Mouse (Mus musculus) intestine, embryonic 14.5 days (tissue): ENCODE measurements around the gene Cd33. TPM values are rescaled to one million over a fixed set of nuclear protein-coding genes. Genes with fewer than 3 reads are reported as not detected.

ENCODE experiments used
- ATAC-seq: fragments of 200-750 bp; cut with Nextera tagmentation; replicated peaks from 2 replicates; pipeline ENCODE4 v1.8.0; 2017; ENCODE audit warnings: low read depth, moderate number of reproducible peaks, moderate TSS enrichment, moderate library complexity; ENCODE audit not compliant: low FRiP score, low TSS enrichment
- DNase-seq: peaks from one replicate; pipeline ENCODE4 v3.0.0-alpha.2; 2018; ENCODE audit warnings: low spot score
- H3K27ac ChIP-seq: fragments of 300-500 bp; sonication (generic); 2 replicates; pipeline ENCODE4 v1.5.1; 2014; ENCODE audit warnings: low read depth, mild to moderate bottlenecking, control low read depth
- H3K27me3 ChIP-seq: fragments of 300-500 bp; sonication (generic); replicated peaks from 2 replicates; pipeline ENCODE4 v1.6.1; 2014; ENCODE audit warnings: low read length, control low read depth; ENCODE audit not compliant: control insufficient read depth, insufficient read depth
- H3K36me3 ChIP-seq: fragments of 300-500 bp; sonication (generic); 2 replicates; pipeline ENCODE4 v1.6.1; 2014; ENCODE audit warnings: low read length, control low read depth; ENCODE audit not compliant: control insufficient read depth, insufficient read depth
- H3K4me1 ChIP-seq: fragments of 300-500 bp; sonication (generic); replicated peaks from 2 replicates; pipeline ENCODE4 v1.6.1; 2014; ENCODE audit warnings: low read length, control low read depth, mixed read lengths; ENCODE audit not compliant: control insufficient read depth, insufficient read depth
- H3K4me2 ChIP-seq: fragments of 300-500 bp; sonication (generic); 2 replicates; pipeline ENCODE4 v1.6.1; 2014; ENCODE audit warnings: low read length
- H3K4me3 ChIP-seq: fragments of 300-500 bp; sonication (generic); 2 replicates; pipeline ENCODE4 v1.5.1; 2014; ENCODE audit warnings: low read depth, low read length, control low read depth, mixed read lengths
- H3K9ac ChIP-seq: fragments of 300-500 bp; sonication (generic); 2 replicates; pipeline ENCODE4 v1.6.1; 2014; ENCODE audit warnings: mild to moderate bottlenecking, low read length
- H3K9me3 ChIP-seq: fragments of 300-500 bp; sonication (generic); 2 replicates; pipeline ENCODE4 v1.6.1; 2016; ENCODE audit warnings: low read length, control low read depth; ENCODE audit not compliant: control insufficient read depth
- WGBS: fragments of 180-500 bp; shearing (Covaris S2); extraction: QIAGEN DNeasy Blood & Tissue Kit; methylation state at CpG from one replicate; pipeline ENCODE4 v1.1.7; 2014; 5-methylcytosine and 5-hydroxymethylcytosine counted together
- polyA plus RNA-seq: library from polyadenylated mRNA; unstranded; fragments of >200 nt; fragmentation: Nextera tagmentation; extraction: Ambion mirVana; gene quantifications from 2 replicates; pipeline ENCODE4 v1.2.1, GENCODE M21; 2014

The Cd33 gene
- polyA plus RNA-seq, 1 experiment from 2014 or later = 2.0 TPM

- DNase-seq = no peak
- no peak overlapping the region for H3K27ac ChIP-seq
Observed at GRCm38 (mm10) chr7:43556901-43557300, 12.7 kb upstream of the Cd33 start.

GRCm38 (mm10) chr7:43555351-43555750 is 11.1 kb upstream of the Cd33 start:
- H3K4me3 ChIP-seq = no peak overlapping the region
- 88% methylated on average over 5 of the region's 5 CpGs for WGBS
- no peak for DNase-seq
- H3K36me3 ChIP-seq = no peaks in the 10 kb centered on the region
- H3K27ac ChIP-seq = no peak overlapping the region
- ATAC-seq = no peak
- H3K9ac ChIP-seq = no peak overlapping the region
- H3K4me2 ChIP-seq = no peak overlapping the region
- no peaks in the 10 kb centered on the region for H3K4me1 ChIP-seq
- H3K9me3 ChIP-seq = no peaks in the 10 kb centered on the region
- H3K27me3 ChIP-seq = no peaks in the 10 kb centered on the region

More at GRCm38 (mm10) chr7:43556901-43557300, 12.7 kb upstream of the Cd33 start:
- Histone ChIP-seq H3K9me3 (no peaks in the 10 kb centered on the region), H3K36me3 (no peaks in the 10 kb centered on the region), H3K4me3 (no peak overlapping the region), H3K4me2 (no peak overlapping the region), H3K4me1 (no peaks in the 10 kb centered on the region), H3K27me3 (no peaks in the 10 kb centered on the region), H3K9ac (no peak overlapping the region)
- ATAC-seq = no peak
- 40% methylated on average over 1 of the region's 1 CpGs for WGBS

GRCm38 (mm10) chr7:43554550-43554949 is 10.3 kb upstream of the Cd33 start:
- H3K4me2 ChIP-seq = no peak overlapping the region
- H3K27ac ChIP-seq = no peak overlapping the region
- 50% methylated on average over 3 of the region's 3 CpGs for WGBS
- H3K27me3 ChIP-seq = no peaks in the 10 kb centered on the region
- ATAC-seq (no peak), DNase-seq (no peak)
- H3K9ac ChIP-seq = no peak overlapping the region
- H3K9me3 ChIP-seq = no peaks in the 10 kb centered on the region
- no peaks in the 10 kb centered on the region for H3K36me3 ChIP-seq
- no peaks in the 10 kb centered on the region for H3K4me1 ChIP-seq
- no peak overlapping the region for H3K4me3 ChIP-seq

- Histone ChIP-seq H3K4me2 (no peak overlapping the region), H3K4me3 (no peak overlapping the region), H3K27me3 (no peaks in the 10 kb centered on the region), H3K27ac (no peak overlapping the region), H3K9me3 (no peaks in the 10 kb centered on the region), H3K9ac (no peak overlapping the region), H3K4me1 (no peaks in the 10 kb centered on the region), H3K36me3 (no peaks in the 10 kb centered on the region)
- 72% methylated on average over 4 of the region's 4 CpGs for WGBS
- DNase-seq = no peak
- no peak for ATAC-seq
Observed at GRCm38 (mm10) chr7:43553153-43553552, 8.9 kb upstream of the Cd33 start.

- DNase-seq (no peak), ATAC-seq (no peak)
- Histone ChIP-seq H3K36me3 (no peaks in the 10 kb centered on the region), H3K27me3 (no peaks in the 10 kb centered on the region), H3K4me2 (no peak overlapping the region), H3K9ac (no peak overlapping the region), H3K27ac (no peak overlapping the region), H3K4me1 (no peaks in the 10 kb centered on the region), H3K9me3 (no peaks in the 10 kb centered on the region), H3K4me3 (no peak overlapping the region)
- 74% methylated on average over 4 of the region's 4 CpGs for WGBS
Observed at GRCm38 (mm10) chr7:43548206-43548605, 4.0 kb upstream of the Cd33 start.

GRCm38 (mm10) chr7:43547666-43548065 is 3.4 kb upstream of the Cd33 start:
- DNase-seq (no peak), ATAC-seq (no peak)
- no peaks in the 10 kb centered on the region for H3K27me3 ChIP-seq
- H3K4me3 ChIP-seq = no peak overlapping the region
- WGBS = 29% methylated on average over 5 of the region's 5 CpGs
- H3K27ac ChIP-seq = no peak overlapping the region
- no peaks in the 10 kb centered on the region for H3K4me1 ChIP-seq
- no peaks in the 10 kb centered on the region for H3K36me3 ChIP-seq
- H3K4me2 ChIP-seq = no peak overlapping the region
- H3K9ac ChIP-seq = no peak overlapping the region
- H3K9me3 ChIP-seq = no peaks in the 10 kb centered on the region

GRCm38 (mm10) chr7:43545656-43546545 is 1.7 kb upstream of the Cd33 start:
- Histone ChIP-seq H3K9ac (no peak overlapping the region), H3K27ac (no peak overlapping the region), H3K4me2 (no peak overlapping the region), H3K9me3 (no peaks in the 10 kb centered on the region), H3K36me3 (no peaks in the 10 kb centered on the region), H3K4me1 (no peaks in the 10 kb centered on the region), H3K4me3 (no peak overlapping the region), H3K27me3 (no peaks in the 10 kb centered on the region)
- ATAC-seq (no peak), DNase-seq (no peak)
- WGBS = 64% methylated on average over 7 of the region's 7 CpGs

GRCm38 (mm10) chr7:43538524-43538923 is 5.7 kb downstream of the Cd33 start:
- no peak overlapping the region for H3K4me3 ChIP-seq
- WGBS = 71% methylated on average over 4 of the region's 4 CpGs
- no peaks in the 10 kb centered on the region for H3K9me3 ChIP-seq
- H3K27ac ChIP-seq = no peak overlapping the region
- H3K27me3 ChIP-seq = no peaks in the 10 kb centered on the region
- H3K4me2 ChIP-seq = no peak overlapping the region
- H3K36me3 ChIP-seq = no peaks in the 10 kb centered on the region
- H3K9ac ChIP-seq = no peak overlapping the region
- ATAC-seq (no peak), DNase-seq (no peak)
- H3K4me1 ChIP-seq = no peaks in the 10 kb centered on the region

GRCm38 (mm10) chr7:43532936-43533505 is 11.2 kb downstream of the Cd33 start:
- ATAC-seq = no peak
- Histone ChIP-seq H3K27ac (no peak overlapping the region), H3K4me3 (no peak overlapping the region)

More at GRCm38 (mm10) chr7:43532936-43533505, 11.2 kb downstream of the Cd33 start:
- H3K36me3 ChIP-seq = no peaks in the 10 kb centered on the region
- no peak overlapping the region for H3K9ac ChIP-seq
- H3K4me1 ChIP-seq = no peaks in the 10 kb centered on the region
- DNase-seq = no peak
- no peaks in the 10 kb centered on the region for H3K27me3 ChIP-seq
- WGBS = 87% methylated on average over 9 of the region's 9 CpGs
- H3K4me2 ChIP-seq = no peak overlapping the region
- H3K9me3 ChIP-seq = no peaks in the 10 kb centered on the region
